Mouse (Mus musculus): ENCODE results near the gene Opcml. TPM values are rescaled to one million over a fixed set of nuclear protein-coding genes. Genes with fewer than 3 reads are reported as not detected.

The Opcml gene
- polyA plus RNA-seq, 1 experiment from 2014 or later, result 13.5 TPM

DNA sequence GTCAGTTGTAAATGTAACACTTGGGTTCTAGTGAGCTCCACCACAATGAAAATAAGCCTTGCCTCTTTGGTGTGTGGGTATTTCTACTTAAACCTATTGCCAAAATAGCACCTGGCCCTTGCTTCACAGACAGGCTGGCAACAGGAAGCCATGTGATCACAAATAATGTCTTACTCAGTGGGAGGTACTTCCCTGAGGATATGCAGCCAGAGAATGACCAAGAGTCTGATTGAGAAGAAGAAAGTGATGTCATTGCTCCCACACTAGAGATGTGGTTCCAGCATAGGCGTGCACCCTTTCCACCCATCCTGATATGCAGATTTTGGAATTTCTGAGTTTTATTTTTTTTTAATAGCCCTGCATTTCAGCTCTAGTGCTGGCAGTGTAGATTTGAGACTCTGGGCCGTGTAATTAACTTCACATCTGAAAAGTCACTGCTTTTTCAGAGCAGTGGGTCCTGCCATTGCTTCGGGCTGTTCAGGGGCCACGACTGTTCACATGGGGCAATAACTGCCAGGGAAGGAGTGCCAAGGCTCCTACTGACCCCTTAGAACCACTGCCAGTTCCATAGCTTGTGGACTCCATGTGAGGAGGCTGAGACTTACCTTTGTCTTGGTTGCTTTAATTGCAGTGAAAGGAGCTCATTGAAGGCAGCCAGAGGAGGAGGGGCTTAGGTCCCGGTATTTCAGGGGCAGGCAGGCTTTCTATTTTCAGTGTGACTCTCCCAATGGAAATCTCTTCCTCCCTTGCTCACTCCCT is 649.0 kb downstream of the Opcml start:
- H3K9me3 ChIP-seq, result no peaks in the 10 kb centered on the region
- no peaks in the 10 kb centered on the region for H3K36me3 ChIP-seq
- H3K9ac ChIP-seq, result no peak overlapping the region
- 53% methylated on average over 5 of the region's 5 CpGs for WGBS
- no peak overlapping the region for H3K4me2 ChIP-seq
- no peak overlapping the region for H3K4me3 ChIP-seq
- H3K27ac ChIP-seq (replicated peaks), result peak overlapping the region; percentile 74
- ATAC-seq (ENCODE audit: low read depth), result peak; percentile 82
- H3K27me3 ChIP-seq, result no peaks in the 10 kb centered on the region
- H3K4me1 ChIP-seq (replicated peaks), result peaks cover 34% of the 10 kb centered on the region

DNA sequence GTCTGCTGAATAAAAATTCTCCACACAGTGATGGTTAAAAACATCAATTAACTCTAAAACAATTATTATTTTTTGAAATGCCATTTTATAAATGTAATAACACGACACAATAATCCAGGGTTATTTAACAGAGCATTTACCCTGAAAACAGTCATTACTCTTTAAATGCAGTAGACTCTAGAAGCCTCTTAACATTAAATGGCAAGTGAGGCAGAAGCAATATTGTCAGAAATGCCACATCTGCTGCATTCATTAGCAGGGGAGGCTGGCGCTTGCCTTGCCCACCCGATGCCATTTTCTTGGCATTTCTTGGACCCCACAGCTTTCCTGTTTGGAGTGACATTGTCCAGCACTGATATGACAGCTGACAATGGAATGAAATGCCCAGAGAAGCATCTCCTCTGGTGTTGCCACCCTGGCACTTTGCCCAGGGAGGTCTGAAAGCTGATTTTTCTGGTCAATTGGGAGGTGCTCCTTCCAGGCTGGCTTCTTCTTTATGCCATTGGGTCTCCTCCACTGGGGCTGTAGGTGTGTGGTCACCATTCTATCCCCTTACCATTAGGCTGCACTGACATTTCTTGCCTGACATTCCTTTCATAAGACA is 649.7 kb downstream of the Opcml start:
- peak; percentile 36; the same call in 1 of the 2 replicates for ATAC-seq (ENCODE audit: low read depth)
- Histone ChIP-seq H3K4me2 (no peak overlapping the region), H3K9me3 (no peaks in the 10 kb centered on the region), H3K27me3 (no peaks in the 10 kb centered on the region), H3K9ac (no peak overlapping the region), H3K4me3 (no peak overlapping the region), H3K4me1 (replicated peaks) (peaks cover 37% of the 10 kb centered on the region), H3K27ac (replicated peaks) (peak overlapping the region; percentile 74), H3K36me3 (no peaks in the 10 kb centered on the region)
- 53% methylated on average over 3 of the region's 3 CpGs for WGBS

DNA sequence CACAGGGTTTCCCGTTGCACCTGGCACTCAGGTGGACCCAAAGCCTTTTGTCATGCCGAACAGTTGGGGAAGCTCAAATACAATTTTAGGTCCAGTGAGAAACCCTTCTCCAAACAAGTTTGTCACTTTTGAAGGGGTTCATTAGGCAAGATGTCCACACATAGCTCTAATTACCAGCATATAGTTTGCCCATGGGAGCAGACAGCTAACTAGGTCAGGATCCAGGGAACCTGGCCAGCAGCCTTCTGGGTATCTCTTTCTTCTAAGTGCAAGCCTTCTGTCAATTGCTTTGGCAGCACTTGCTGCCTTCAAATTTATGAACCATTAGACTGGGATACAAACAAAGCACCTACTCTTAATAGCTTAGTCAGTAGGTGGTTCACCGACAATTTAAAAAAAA is 653.9 kb downstream of the Opcml start:
- Histone ChIP-seq H3K4me1 (replicated peaks) (peaks cover 37% of the 10 kb centered on the region), H3K4me3 (no peak overlapping the region)
- 60% methylated on average over 3 of the region's 3 CpGs for WGBS

DNA sequence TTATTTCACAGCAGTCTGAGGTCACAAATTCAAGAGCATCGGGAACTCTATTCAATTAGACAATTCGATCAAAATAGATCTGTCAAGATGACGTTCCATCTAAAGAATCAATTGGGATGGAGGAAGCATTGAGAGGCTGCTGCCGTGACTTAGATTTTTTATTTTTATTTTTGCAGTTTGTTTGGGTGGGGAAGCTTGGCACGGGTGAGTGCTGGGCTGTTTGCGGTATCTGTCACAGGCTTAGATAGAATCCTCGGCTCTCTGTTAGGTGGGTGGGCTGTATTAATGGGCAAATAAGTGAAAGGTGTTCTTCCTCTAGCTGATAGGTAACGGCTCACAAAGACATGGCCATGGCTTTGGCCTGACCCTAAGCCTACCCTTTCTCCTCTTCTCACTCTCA is 654.4 kb downstream of the Opcml start:
- Histone ChIP-seq H3K4me2 (no peak overlapping the region), H3K36me3 (no peaks in the 10 kb centered on the region), H3K9ac (no peak overlapping the region), H3K27me3 (no peaks in the 10 kb centered on the region), H3K27ac (replicated peaks) (no peak overlapping the region), H3K4me3 (no peak overlapping the region), H3K9me3 (no peaks in the 10 kb centered on the region), H3K4me1 (replicated peaks) (peaks cover 32% of the 10 kb centered on the region)
- 71% methylated on average over 8 of the region's 8 CpGs for WGBS
- no peak for ATAC-seq (ENCODE audit: low read depth)

More for the DNA sequence above, 653.9 kb downstream of the Opcml start:
- H3K9ac ChIP-seq, result no peak overlapping the region
- H3K27me3 ChIP-seq, result no peaks in the 10 kb centered on the region
- no peak for ATAC-seq (ENCODE audit: low read depth)
- no peak overlapping the region for H3K4me2 ChIP-seq
- no peaks in the 10 kb centered on the region for H3K9me3 ChIP-seq
- no peaks in the 10 kb centered on the region for H3K36me3 ChIP-seq
- H3K27ac ChIP-seq (replicated peaks), result 0 out of 2 replicates have a peak overlapping the region, but pooled peaks have one; percentile 28

DNA sequence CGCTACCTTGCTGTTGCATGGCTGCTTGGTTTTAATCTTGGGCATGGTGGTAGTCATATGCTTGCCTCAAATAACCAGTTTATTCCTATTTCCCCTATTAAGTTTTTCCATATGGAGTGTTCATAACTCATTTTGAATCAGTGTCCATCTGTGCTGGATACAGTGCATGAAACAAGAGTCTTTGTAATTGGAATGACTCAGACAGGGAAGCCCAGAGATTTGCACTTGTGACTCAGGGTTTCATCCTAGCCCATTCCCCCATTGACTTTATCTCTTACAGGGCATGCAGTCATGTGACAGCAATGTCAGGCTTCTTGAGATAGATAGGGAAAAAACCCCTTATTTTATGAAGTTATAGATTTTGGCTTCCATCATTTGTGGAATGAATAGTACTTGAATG is 655.3 kb downstream of the Opcml start:
- H3K4me2 ChIP-seq, result no peak overlapping the region
- no peak for ATAC-seq (ENCODE audit: low read depth)
- H3K36me3 ChIP-seq, result no peaks in the 10 kb centered on the region
- H3K27ac ChIP-seq (replicated peaks), result no peak overlapping the region
- no peak overlapping the region for H3K4me3 ChIP-seq
- 82% methylated on average over 1 of the region's 1 CpGs for WGBS
- no peaks in the 10 kb centered on the region for H3K9me3 ChIP-seq
- no peak overlapping the region for H3K9ac ChIP-seq
- H3K27me3 ChIP-seq, result no peaks in the 10 kb centered on the region
- peaks cover 24% of the 10 kb centered on the region for H3K4me1 ChIP-seq (replicated peaks)

DNA sequence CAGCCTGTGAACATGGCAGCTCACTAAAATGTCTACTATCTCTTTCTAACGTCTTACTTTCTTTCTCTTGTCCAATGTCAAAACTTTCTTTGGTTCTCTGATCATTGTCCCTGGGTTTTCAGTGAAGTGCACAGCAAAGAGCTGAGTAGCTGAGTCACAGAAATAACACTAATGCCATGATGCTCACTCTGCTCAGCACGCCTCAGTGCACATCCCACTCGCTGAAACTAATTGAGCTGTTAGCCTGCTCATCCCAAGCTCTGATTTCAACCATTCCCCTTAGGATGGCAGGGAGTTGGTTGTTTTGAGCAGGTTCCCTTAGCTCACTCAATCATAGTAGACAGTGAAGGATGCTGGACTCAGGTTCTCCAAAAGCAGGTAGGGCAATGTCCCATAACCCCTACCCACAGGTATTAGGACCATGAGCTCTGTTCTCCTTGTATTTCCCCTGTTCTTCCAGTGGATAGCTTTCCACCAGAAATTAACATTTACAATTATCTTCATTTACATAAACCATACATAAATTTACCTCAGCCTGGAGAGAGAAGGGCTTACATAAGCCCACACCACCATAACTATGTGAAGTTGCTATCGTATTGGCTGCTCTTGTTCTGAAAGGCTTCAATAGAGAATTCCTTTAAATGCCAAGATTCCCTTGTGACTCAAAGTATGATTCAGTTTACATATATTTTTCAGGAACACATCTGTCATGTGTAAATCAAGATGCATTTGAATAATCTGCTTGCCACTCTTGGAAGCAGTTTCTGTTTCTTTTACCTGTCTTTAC is 655.9 kb downstream of the Opcml start:
- H3K4me2 ChIP-seq, result no peak overlapping the region
- H3K27ac ChIP-seq (replicated peaks), result no peak overlapping the region
- H3K27me3 ChIP-seq, result no peaks in the 10 kb centered on the region
- 0 out of 2 replicates have a peak, but pooled peaks have one; percentile 32 for ATAC-seq (ENCODE audit: low read depth)
- WGBS, result 74% methylated on average over 4 of the region's 4 CpGs
- H3K4me3 ChIP-seq, result no peak overlapping the region
- no peak overlapping the region for H3K9ac ChIP-seq
- no peaks in the 10 kb centered on the region for H3K9me3 ChIP-seq
- H3K4me1 ChIP-seq (replicated peaks), result peaks cover 23% of the 10 kb centered on the region
- H3K36me3 ChIP-seq, result no peaks in the 10 kb centered on the region

DNA sequence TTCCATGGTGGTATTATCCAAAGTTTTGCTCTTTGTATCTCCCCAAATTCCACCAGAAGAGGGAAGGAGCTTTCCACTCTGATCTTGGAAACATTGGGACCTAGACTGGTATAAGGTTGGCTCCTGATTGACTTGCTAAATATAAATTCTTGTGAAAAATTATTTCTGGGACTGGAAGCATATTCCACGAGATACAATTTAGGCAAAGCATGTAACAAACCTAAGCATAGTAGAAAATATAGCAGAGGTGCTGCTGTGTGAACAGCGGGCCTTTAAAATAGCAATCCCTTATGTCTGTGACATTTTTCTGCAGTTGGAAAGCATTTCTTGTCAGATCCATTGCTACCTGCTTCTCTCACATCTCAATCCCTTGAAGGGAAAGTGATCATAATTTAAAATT is 661.9 kb downstream of the Opcml start:
- H3K36me3 ChIP-seq, result no peaks in the 10 kb centered on the region
- H3K4me1 ChIP-seq (replicated peaks), result 0 out of 2 replicates have a peak, but pooled peaks cover 4% of the 10 kb centered on the region
- H3K27me3 ChIP-seq, result no peaks in the 10 kb centered on the region
- no peak overlapping the region for H3K4me2 ChIP-seq
- H3K27ac ChIP-seq (replicated peaks), result no peak overlapping the region
- no peaks in the 10 kb centered on the region for H3K9me3 ChIP-seq
- WGBS, result 80% methylated on average over 2 of the region's 2 CpGs
- H3K4me3 ChIP-seq, result no peak overlapping the region
- H3K9ac ChIP-seq, result no peak overlapping the region
- ATAC-seq (ENCODE audit: low read depth), result no peak

DNA sequence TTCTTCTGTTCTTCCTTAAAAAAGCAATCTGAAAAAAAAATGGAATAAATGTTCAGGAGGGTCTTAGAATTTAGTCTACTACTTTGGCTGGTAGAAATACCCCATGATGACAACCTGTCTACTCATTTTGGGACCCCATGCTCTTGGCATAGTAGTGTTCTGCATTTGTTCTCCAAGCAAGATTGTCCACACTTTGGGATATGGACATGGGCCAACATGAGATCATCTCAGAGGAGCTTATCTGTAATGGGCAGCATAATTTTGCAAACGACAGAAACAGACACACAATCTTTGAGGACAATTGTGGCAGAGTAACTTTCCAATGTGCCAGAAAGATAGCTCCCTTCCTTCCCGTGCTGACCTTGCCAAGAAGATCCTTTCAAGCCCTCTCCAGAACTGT is 662.5 kb downstream of the Opcml start:
- whole genome bisulfite sequencing, result 90% methylated on average over 2 of the region's 2 CpGs
- H3K4me3 ChIP-seq, result no peak overlapping the region
- no peaks in the 10 kb centered on the region for H3K36me3 ChIP-seq
- no peak overlapping the region for H3K9ac ChIP-seq
- H3K27ac ChIP-seq (replicated peaks), result no peak overlapping the region
- peaks cover 7% of the 10 kb centered on the region; the same call in 1 of the 2 replicates for H3K4me1 ChIP-seq (replicated peaks)
- H3K27me3 ChIP-seq, result no peaks in the 10 kb centered on the region
- no peak overlapping the region for H3K4me2 ChIP-seq
- no peak for ATAC-seq (ENCODE audit: low read depth)
- H3K9me3 ChIP-seq, result no peaks in the 10 kb centered on the region

DNA sequence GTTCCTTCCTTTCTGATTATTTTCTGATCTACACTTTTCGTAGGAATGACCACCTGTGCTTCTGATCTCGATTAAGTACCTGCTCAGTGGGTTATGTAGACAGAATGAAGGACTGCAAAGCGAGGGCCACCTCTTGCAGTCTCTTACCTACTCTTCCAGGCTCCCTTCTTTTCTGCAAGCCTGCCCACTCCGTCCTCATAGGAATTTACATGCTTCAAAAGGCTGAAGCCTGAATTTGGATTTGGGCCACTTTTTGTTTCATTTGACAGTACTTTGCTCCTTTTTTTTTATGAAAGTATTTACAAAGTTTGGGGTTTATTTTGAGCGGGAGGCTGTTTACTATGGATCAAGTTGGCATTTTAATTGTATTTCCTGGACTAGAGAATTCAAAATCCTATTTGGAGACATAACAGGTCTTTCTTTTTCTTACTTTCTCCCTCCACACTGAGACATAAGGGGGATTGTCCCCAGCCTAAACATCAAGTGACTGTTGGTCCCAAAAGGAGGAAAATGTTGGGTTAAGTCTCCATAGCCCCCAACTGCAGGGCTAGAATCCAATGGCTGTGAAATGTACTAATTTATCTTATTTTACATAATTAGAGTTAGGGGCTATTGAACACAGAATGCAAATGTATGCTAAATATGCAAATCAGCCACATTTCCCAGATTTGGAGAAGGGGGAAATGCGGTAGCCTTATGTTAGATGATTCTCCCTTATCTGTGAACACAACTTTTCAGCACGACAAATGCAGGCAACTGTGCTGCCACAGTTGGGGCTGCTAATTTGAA is 667.6 kb downstream of the Opcml start:
- Histone ChIP-seq H3K4me3 (no peak overlapping the region), H3K27me3 (no peaks in the 10 kb centered on the region), H3K4me2 (no peak overlapping the region), H3K36me3 (no peaks in the 10 kb centered on the region), H3K4me1 (replicated peaks) (peaks cover 23% of the 10 kb centered on the region; the same call in 1 of the 2 replicates), H3K9ac (no peak overlapping the region), H3K9me3 (no peaks in the 10 kb centered on the region), H3K27ac (replicated peaks) (0 out of 2 replicates have a peak overlapping the region, but pooled peaks have one; percentile 71)
- 67% methylated on average over 7 of the region's 7 CpGs for WGBS
- peak; percentile 43; the same call in 1 of the 2 replicates for ATAC-seq (ENCODE audit: low read depth)

DNA sequence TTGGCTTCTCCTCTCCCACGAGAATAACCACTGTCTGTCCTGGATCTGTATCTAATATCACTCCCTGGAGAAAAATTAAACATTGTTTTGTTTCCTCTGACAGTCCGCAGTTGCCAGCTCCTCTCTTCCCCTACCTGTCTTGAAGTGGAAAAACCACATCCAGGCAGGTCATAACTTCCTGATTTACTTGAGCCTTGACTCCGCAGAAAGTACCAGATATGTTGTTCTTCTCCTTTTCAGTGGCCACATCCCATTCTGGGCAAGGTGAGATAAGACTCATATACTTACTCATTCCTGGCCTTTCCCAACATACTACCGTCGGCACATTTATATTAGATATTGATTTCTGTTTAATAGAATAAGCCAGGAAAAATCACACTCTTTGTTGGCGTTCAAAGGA is 673.0 kb downstream of the Opcml start:
- ATAC-seq (ENCODE audit: low read depth), result no peak
- no peaks in the 10 kb centered on the region for H3K36me3 ChIP-seq
- H3K4me2 ChIP-seq, result no peak overlapping the region
- H3K27me3 ChIP-seq, result no peaks in the 10 kb centered on the region
- peaks cover 15% of the 10 kb centered on the region; the same call in 1 of the 2 replicates for H3K4me1 ChIP-seq (replicated peaks)
- H3K4me3 ChIP-seq, result no peak overlapping the region
- H3K9ac ChIP-seq, result no peak overlapping the region
- no peaks in the 10 kb centered on the region for H3K9me3 ChIP-seq
- 78% methylated on average over 6 of the region's 6 CpGs for WGBS
- H3K27ac ChIP-seq (replicated peaks), result no peak overlapping the region

DNA sequence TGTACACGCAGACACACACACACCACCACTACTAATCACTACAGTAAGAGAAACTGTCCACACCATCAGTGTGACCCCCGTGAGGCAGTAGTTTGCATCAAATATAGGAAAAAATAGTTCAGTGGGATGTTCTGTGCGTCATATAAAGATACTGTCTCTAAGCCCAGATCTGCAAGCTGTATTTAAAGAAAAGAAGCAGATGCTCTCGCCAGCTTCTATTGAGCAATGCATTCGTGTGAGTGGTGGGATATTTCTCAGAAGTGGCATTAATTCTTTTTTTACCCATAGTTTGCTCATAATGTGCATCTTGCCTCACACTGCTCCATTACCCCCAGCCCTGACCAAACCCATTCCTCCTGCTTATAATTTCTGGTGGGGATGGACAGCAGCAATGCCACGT is 678.8 kb downstream of the Opcml start:
- no peak overlapping the region for H3K4me2 ChIP-seq
- H3K36me3 ChIP-seq, result no peaks in the 10 kb centered on the region
- H3K4me1 ChIP-seq (replicated peaks), result peaks cover 18% of the 10 kb centered on the region; the same call in 1 of the 2 replicates
- H3K27me3 ChIP-seq, result no peaks in the 10 kb centered on the region
- no peak overlapping the region for H3K9ac ChIP-seq
- WGBS, result 84% methylated on average over 6 of the region's 6 CpGs
- H3K9me3 ChIP-seq, result no peaks in the 10 kb centered on the region
- H3K4me3 ChIP-seq, result no peak overlapping the region
- ATAC-seq (ENCODE audit: low read depth), result no peak
- no peak overlapping the region for H3K27ac ChIP-seq (replicated peaks)

Data from neural tube, embryonic 13.5 days (tissue).